Mouse (Mus musculus) neural tube, postnatal 0 days (tissue): ENCODE data around the gene Gcnt4. TPM values are rescaled to one million over a fixed set of nuclear protein-coding genes. Genes with fewer than 3 reads are reported as not detected.

ENCODE experiments used
- polyA plus RNA-seq: library from polyadenylated mRNA; unstranded; fragments of >200 nt; fragmentation: Nextera tagmentation; extraction: Ambion mirVana; gene quantifications from 2 replicates; pipeline ENCODE4 v1.2.1, GENCODE M21; 2015

Gcnt4 gene
- polyA plus RNA-seq: 0.12 and 0.13 TPM in 2 replicates

DNA sequence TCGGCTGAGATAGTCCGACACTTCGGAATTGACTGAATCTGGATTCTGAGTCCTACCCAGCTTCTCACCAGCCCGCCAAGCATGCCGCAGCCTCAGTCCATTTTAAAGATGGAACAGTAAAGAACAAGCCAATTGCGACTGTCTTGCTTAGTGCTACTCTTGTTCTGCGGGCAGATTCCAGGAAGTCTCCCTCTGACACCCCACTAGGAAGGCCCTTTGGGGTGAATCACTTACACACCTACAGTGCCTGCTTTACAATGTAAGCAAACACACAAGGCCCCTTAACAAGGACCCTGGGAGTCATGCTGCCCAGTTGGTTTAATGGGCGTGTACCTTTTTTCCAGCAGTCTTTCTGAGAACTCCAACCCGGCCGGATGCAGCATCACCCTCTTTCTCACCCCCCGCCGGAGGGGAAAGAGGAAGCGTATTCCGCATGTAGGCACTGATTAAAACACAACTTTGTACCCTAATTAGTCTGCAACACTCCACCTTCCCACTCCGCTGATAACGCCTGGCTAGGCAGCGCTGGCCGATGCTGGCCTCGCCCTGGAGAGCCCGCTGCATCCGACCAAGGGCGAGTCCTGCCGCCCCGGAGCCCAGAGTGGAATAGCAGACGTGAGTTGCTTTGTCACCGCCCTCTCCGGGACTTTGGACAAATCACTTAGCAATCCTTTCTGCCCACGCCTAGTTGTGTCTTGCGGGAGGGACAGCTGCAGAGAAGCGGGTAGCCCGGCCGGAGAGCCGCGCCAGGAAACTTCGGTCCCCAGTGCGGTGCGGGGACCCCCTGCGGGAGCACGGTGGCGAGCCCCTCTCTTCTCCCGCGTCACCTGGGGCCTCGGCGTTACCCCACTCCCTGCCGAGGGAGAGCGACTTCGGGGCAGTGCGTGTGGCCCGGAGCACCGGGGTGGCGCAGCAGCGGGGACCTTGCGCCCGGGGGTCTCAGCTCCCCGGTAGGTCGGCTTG, at the start of gene Gcnt4:
TSS of gene Gcnt4 (plus strand) at position 691 of the 963 bp plus-strand sequence.

Other genes starting within 250 kb of the Gcnt4 start
- gene Ankrd31, start 176.4 kb upstream of the Gcnt4 start, polyA plus RNA-seq: 0.05 TPM in 1 of 2 replicates, not detected in the other
- not detected in 2 replicates for gene 1700029F12Rik, start 109.7 kb downstream of the Gcnt4 start, polyA plus RNA-seq
- gene Fam169a, start 142.6 kb downstream of the Gcnt4 start, polyA plus RNA-seq: 24.4 and 24.6 TPM in 2 replicates
- gene Gm6169, start 174.5 kb downstream of the Gcnt4 start, polyA plus RNA-seq: 1.4 and 1.5 TPM in 2 replicates
- 24.2 and 26.6 TPM in 2 replicates for gene Gfm2, start 213.2 kb downstream of the Gcnt4 start, polyA plus RNA-seq
- gene Nsa2, start 213.2 kb downstream of the Gcnt4 start, polyA plus RNA-seq: 41.7 and 43.7 TPM in 2 replicates